Mouse (Mus musculus): ENCODE measurements at regions not wholly inside any gene's neighbourhood (a gene's known extent, or its start where the extent isn't known, plus 50 kb on each side); places are given as distances from the start of the nearest gene placed in this dataset.

GRCm38 (mm10) chr10:17261825-17262205 is 461.2 kb upstream of the Cited2 start:
- no peak for DNase-seq (ENCODE audit: low spot score in 2 of 2)

- DNase-seq (ENCODE audit: low spot score in 2 of 2): no peak
These were observed 450.4 kb upstream of the Cited2 start for GRCm38 (mm10) chr10:17272646-17273045.

GRCm38 (mm10) chr10:17273855-17274254 is 449.2 kb upstream of the Cited2 start:
- DNase-seq (ENCODE audit: low spot score in 2 of 2): no peak

- DNase-seq (ENCODE audit: low spot score in 2 of 2): no peak
These were observed 447.8 kb upstream of the Cited2 start for GRCm38 (mm10) chr10:17275214-17275613.

- DNase-seq (ENCODE audit: low spot score in 2 of 2): no peak
These were observed 445.1 kb upstream of the Cited2 start for GRCm38 (mm10) chr10:17277911-17278310.

GRCm38 (mm10) chr10:17284858-17285257 is 438.2 kb upstream of the Cited2 start:
- no peak for DNase-seq (ENCODE audit: low spot score in 2 of 2)

- no peak for DNase-seq (ENCODE audit: low spot score in 2 of 2)
These were observed 435.9 kb upstream of the Cited2 start for GRCm38 (mm10) chr10:17287141-17287540.

- no peak for DNase-seq (ENCODE audit: low spot score in 2 of 2)
These were observed 434.8 kb upstream of the Cited2 start for GRCm38 (mm10) chr10:17288231-17288630.

- no peak for DNase-seq (ENCODE audit: low spot score in 2 of 2)
These were observed 430.7 kb upstream of the Cited2 start for GRCm38 (mm10) chr10:17292331-17292730.

- no peak for DNase-seq (ENCODE audit: low spot score in 2 of 2)
These were observed 428.6 kb upstream of the Cited2 start for GRCm38 (mm10) chr10:17294440-17294839.

GRCm38 (mm10) chr10:17295157-17295556 is 427.9 kb upstream of the Cited2 start:
- no peak for DNase-seq (ENCODE audit: low spot score in 2 of 2)

- no peak for DNase-seq (ENCODE audit: low spot score in 2 of 2)
These were observed 423.4 kb upstream of the Cited2 start for GRCm38 (mm10) chr10:17299600-17299999.

- DNase-seq (ENCODE audit: low spot score in 2 of 2): no peak
These were observed 396.3 kb upstream of the Cited2 start for GRCm38 (mm10) chr10:17326724-17327123.

- no peak for DNase-seq (ENCODE audit: low spot score in 2 of 2)
These were observed 392.0 kb upstream of the Cited2 start for GRCm38 (mm10) chr10:17330904-17331606.

GRCm38 (mm10) chr10:17331607-17332008 is 391.4 kb upstream of the Cited2 start:
- DNase-seq (ENCODE audit: low spot score in 2 of 2): no peak

- no peak for DNase-seq (ENCODE audit: low spot score in 2 of 2)
These were observed 390.8 kb upstream of the Cited2 start for GRCm38 (mm10) chr10:17332025-17332767.

- DNase-seq (ENCODE audit: low spot score in 2 of 2): no peak
These were observed 390.0 kb upstream of the Cited2 start for GRCm38 (mm10) chr10:17332986-17333385.

GRCm38 (mm10) chr10:17333676-17334075 is 389.3 kb upstream of the Cited2 start:
- DNase-seq (ENCODE audit: low spot score in 2 of 2): no peak

GRCm38 (mm10) chr10:17337217-17337616 is 385.8 kb upstream of the Cited2 start:
- no peak for DNase-seq (ENCODE audit: low spot score in 2 of 2)

GRCm38 (mm10) chr10:17343829-17344228 is 379.2 kb upstream of the Cited2 start:
- no peak for DNase-seq (ENCODE audit: low spot score in 2 of 2)

- no peak for DNase-seq (ENCODE audit: low spot score in 2 of 2)
These were observed 370.6 kb upstream of the Cited2 start for GRCm38 (mm10) chr10:17352202-17352994.

- no peak for DNase-seq (ENCODE audit: low spot score in 2 of 2)
These were observed 367.5 kb upstream of the Cited2 start for GRCm38 (mm10) chr10:17355476-17355875.
